Mouse (Mus musculus) G1E (cell line): ENCODE measurements around the gene Ptprh. TPM values are rescaled to one million over a fixed set of nuclear protein-coding genes. Genes with fewer than 3 reads are reported as not detected.

Experiments
- ATAC-seq: 2 replicates; pipeline ENCODE4 v1.8.0; 2016; ENCODE audit warnings: mild to moderate bottlenecking; ENCODE audit not compliant: insufficient number of reproducible peaks, poor library complexity, low FRiP score, severe bottlenecking; ENCODE audit errors: extremely low read depth
- DNase-seq: peaks from one replicate; pipeline ENCODE4 v3.0.0; 2012; ENCODE audit warnings: low spot score
- H3K27me3 ChIP-seq: 2 replicates; pipeline ENCODE4 v1.6.1; 2012; ENCODE audit warnings: mild to moderate bottlenecking, low read length, inconsistent platforms; ENCODE audit not compliant: insufficient read depth
- H3K36me3 ChIP-seq: replicated peaks from 2 replicates; pipeline ENCODE3; 2012; ENCODE audit warnings: mild to moderate bottlenecking, inconsistent platforms
- H3K4me1 ChIP-seq: 2 replicates; pipeline ENCODE4 v1.6.1; 2012; ENCODE audit warnings: low read depth, low read length, inconsistent platforms, mixed read lengths; ENCODE audit not compliant: insufficient read depth
- H3K4me3 ChIP-seq: 2 replicates; pipeline ENCODE4 v1.5.1; 2012; ENCODE audit warnings: low read depth, mild to moderate bottlenecking, inconsistent platforms, low read length, moderate library complexity, mixed read lengths
- H3K9me3 ChIP-seq: replicated peaks from 2 replicates; pipeline ENCODE4 v1.6.1; 2012; ENCODE audit warnings: inconsistent platforms
- CTCF ChIP-seq: IDR thresholded peaks from 2 replicates; pipeline ENCODE4 v1.5.1; 2012; ENCODE audit warnings: low read depth, low read length, inconsistent platforms, mixed read lengths
- GATA1 ChIP-seq: IDR thresholded peaks from 2 replicates; pipeline ENCODE4 v1.6.1; 2012; ENCODE audit warnings: borderline replicate concordance, low read length, inconsistent platforms, mixed read lengths
- GATA2 ChIP-seq: IDR thresholded peaks from 2 replicates; pipeline ENCODE4 v1.6.1; 2012; ENCODE audit warnings: low read depth, low read length, inconsistent platforms, borderline replicate concordance
- POLR2AphosphoS5 ChIP-seq: IDR thresholded peaks from 2 replicates; pipeline ENCODE4 v1.6.1; 2012; ENCODE audit warnings: low read depth, low read length, inconsistent platforms; ENCODE audit not compliant: insufficient replicate concordance
- TAL1 ChIP-seq: conservative IDR thresholded peaks from 2 replicates; pipeline ENCODE4 v1.6.1; 2012; ENCODE audit warnings: low read depth, low read length, inconsistent platforms, mixed read lengths
- polyA plus RNA-seq: library from polyadenylated mRNA; stranded (reverse); fragments of >175 nt; gene quantifications from 2 replicates; pipeline ENCODE4 v1.2.3, GENCODE M21; 2012
- total RNA-seq, 2 experiments: library from RNA; stranded (forward) in 1 of 2; stranded (reverse) in 1 of 2; fragments of 200-1000 nt in 1 of 2; fragments of >200 nt in 1 of 2; fragmentation: Nextera tagmentation in 1 of 2; gene quantifications; 2 replicates each; pipeline ENCODE4 v1.2.3; 2014 to 2017

The Ptprh gene
- total and polyA plus RNA-seq, 3 experiments, result 0.05 TPM; not detected in 2

DNA sequence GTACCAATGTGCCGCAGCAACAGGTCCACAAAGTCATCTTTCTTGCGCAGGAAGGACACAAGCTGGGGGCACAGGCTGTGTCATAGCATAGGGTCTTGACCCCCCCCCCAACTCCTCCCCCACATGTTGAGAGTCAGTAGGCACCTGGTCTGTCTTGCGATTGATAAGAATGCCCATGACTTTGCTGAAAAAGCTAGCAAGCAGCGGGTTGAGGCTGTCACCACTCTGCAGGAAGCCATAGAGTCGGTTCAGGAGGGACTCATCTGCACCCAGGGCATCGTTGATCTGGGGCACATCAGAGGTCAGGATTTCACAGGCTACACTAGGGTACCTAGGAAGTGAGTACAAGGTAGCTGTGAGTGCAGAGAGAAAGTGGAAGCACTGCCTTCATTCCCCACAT, 39.4 kb upstream of the Ptprh start:
- no peak for ATAC-seq

GRCm38 (mm10) chr7:4641956-4642355, 38.1 kb upstream of the Ptprh start:
- Histone ChIP-seq H3K4me1 (peaks cover 54% of the 10 kb centered on the region), H3K36me3 (peaks cover 95% of the 10 kb centered on the region), H3K4me3 (no peak overlapping the region), H3K27me3 (no peaks in the 10 kb centered on the region), H3K9me3 (no peaks in the 10 kb centered on the region)
- no peak for DNase-seq
- TF ChIP-seq TAL1 (no peak), CTCF (no peak)
- no peak for ATAC-seq

More for the DNA sequence above, 39.4 kb upstream of the Ptprh start:
- TF ChIP-seq TAL1 (no peak), CTCF (no peak), GATA2 (no peak), GATA1 (no peak), POLR2AphosphoS5 (no peak)
- peaks cover 59% of the 10 kb centered on the region for H3K4me1 ChIP-seq
- H3K27me3 ChIP-seq, result no peaks in the 10 kb centered on the region
- DNase-seq, result no peak
- H3K4me3 ChIP-seq, result no peak overlapping the region
- peaks cover 96% of the 10 kb centered on the region for H3K36me3 ChIP-seq
- H3K9me3 ChIP-seq, result no peaks in the 10 kb centered on the region

- DNase-seq (no peak), ATAC-seq (no peak)
- no peak for TF ChIP-seq GATA1
- TF ChIP-seq TAL1, result no peak
- TF ChIP-seq CTCF, result no peak
- TF ChIP-seq POLR2AphosphoS5, result no peak
- TF ChIP-seq GATA2, result no peak
- peaks cover 51% of the 10 kb centered on the region for H3K4me1 ChIP-seq
- H3K27me3 ChIP-seq, result no peaks in the 10 kb centered on the region
- H3K9me3 ChIP-seq, result no peaks in the 10 kb centered on the region
- H3K4me3 ChIP-seq, result no peak overlapping the region
- peaks cover 93% of the 10 kb centered on the region for H3K36me3 ChIP-seq
These were observed 37.3 kb upstream of the Ptprh start for GRCm38 (mm10) chr7:4641155-4641554.

DNA sequence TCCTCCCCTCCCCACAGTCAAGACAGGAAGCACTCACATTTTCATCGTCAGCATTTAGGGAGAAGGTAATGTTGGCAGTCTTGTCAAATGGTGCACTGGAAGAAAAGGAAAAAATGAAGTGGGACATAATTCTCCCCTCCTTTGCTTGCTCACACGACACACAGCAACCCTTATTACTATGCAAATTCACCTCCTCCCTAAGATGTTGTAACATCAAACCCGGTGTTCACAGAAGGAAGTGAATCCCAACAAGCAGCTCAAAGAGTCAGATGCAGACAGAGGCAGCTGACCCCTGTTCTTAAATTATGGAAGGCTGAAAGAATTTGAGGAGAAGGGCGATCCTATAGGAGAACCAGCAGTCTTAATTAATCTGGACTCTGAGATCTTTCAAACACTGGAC, 32.3 kb upstream of the Ptprh start:
- H3K4me1 ChIP-seq, result peaks cover 65% of the 10 kb centered on the region
- H3K27me3 ChIP-seq, result no peaks in the 10 kb centered on the region
- TF ChIP-seq POLR2AphosphoS5 (no peak), GATA1 (no peak), GATA2 (no peak), TAL1 (no peak), CTCF (no peak)
- H3K4me3 ChIP-seq, result no peak overlapping the region
- H3K9me3 ChIP-seq, result no peaks in the 10 kb centered on the region
- no peak for DNase-seq
- peaks cover 89% of the 10 kb centered on the region for H3K36me3 ChIP-seq
- no peak for ATAC-seq

DNA sequence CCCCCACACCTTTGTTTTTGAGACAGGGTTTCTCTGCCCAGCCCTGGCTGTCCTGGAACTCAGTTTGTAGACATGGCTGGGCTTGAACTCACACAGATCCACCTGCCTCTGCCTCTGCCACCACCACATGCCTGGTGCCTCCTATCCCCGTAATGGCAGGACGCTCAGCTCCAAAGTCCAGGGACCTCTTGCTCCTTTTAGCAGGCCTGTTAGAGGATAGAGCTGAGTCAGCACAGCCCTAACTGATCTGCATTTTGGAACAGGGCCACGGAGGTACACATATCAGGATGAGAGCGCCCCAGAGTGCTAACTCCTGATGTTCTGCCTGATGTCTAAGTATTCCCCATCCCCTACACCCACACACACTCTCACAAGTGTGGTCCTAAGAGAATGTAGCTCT, 27.2 kb upstream of the Ptprh start, which contains the start of gene Tmem86b:
TSS of gene Tmem86b (minus strand) at position 392 of the 400 bp plus-strand sequence.
- Histone ChIP-seq H3K27me3 (no peaks in the 10 kb centered on the region), H3K4me1 (peaks cover 92% of the 10 kb centered on the region), H3K9me3 (no peaks in the 10 kb centered on the region), H3K36me3 (peaks cover 87% of the 10 kb centered on the region), H3K4me3 (peak within 1 kb of the TSS; percentile 61; the same call in 1 of the 2 replicates)
- DNase-seq, result no peak
- TF ChIP-seq GATA1, result no peak
- TF ChIP-seq POLR2AphosphoS5, result no peak
- no peak for TF ChIP-seq CTCF
- no peak for ATAC-seq

DNA sequence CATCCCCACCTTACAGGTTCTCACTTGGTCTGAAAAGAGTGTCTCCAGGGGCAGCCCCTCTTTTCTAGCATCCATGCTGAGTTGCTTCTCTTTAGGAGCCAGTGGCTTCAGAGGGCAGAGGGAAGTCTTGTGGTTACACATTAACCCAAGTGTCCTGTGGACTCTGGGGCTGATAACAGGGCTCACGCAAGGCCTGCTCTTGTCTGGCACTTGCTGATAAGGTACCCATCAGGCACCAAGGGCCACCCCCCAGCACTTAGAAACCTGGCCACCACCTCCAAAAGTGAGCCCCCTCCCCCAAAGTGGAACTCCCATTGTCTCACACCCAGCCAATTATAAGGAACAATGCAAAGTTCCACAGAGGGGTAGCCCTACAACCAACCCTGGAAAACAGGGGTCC, 26.4 kb upstream of the Ptprh start:
- peak overlapping the region; percentile 61; the same call in 1 of the 2 replicates for H3K4me3 ChIP-seq
- ATAC-seq (peak; percentile 95), DNase-seq (peak; percentile 91)
- H3K36me3 ChIP-seq, result peaks cover 84% of the 10 kb centered on the region
- TF ChIP-seq GATA1 (no peak), POLR2AphosphoS5 (no peak), TAL1 (peak; percentile 98), GATA2 (peak; percentile 71; the same call in 1 of the 2 replicates), CTCF (no peak)
- peaks cover 91% of the 10 kb centered on the region for H3K4me1 ChIP-seq
- H3K27me3 ChIP-seq, result no peaks in the 10 kb centered on the region
- no peaks in the 10 kb centered on the region for H3K9me3 ChIP-seq

DNA sequence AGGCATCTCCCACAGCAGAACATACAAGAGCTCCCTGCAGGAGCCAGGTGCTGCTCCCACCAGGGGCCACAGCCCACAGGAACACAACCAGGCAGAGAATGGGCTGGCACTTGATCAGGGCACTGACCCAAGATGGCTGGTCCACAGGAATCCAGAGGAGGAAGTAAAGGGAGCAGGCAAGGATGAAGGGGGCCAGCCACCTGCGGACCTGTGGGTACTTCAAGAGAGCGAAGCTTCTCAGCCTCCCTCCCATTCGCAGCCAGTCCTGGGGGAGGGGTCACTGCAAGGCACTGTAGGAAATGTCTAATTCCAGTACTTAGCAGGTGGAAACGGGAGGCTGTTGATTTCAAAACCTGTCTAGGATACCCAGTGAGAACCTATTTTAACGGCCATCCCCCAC, 25.7 kb upstream of the Ptprh start:
- Histone ChIP-seq H3K4me3 (peak overlapping the region; percentile 61; the same call in 1 of the 2 replicates), H3K36me3 (peaks cover 84% of the 10 kb centered on the region), H3K27me3 (no peaks in the 10 kb centered on the region), H3K9me3 (no peaks in the 10 kb centered on the region), H3K4me1 (peaks cover 93% of the 10 kb centered on the region)
- TF ChIP-seq TAL1 (no peak), GATA1 (no peak), GATA2 (no peak), CTCF (no peak), POLR2AphosphoS5 (no peak)
- ATAC-seq (peak; percentile 25; the same call in 1 of the 2 replicates), DNase-seq (peak; percentile 61)
